Mouse (Mus musculus) CH12.LX (cell line): Measurements from ENCODE around the gene Naa80. TPM values are rescaled to one million over a fixed set of nuclear protein-coding genes. Genes with fewer than 3 reads are reported as not detected.

Experiments used
- DNase-seq: peaks from one replicate; pipeline ENCODE4 v3.0.0-alpha.2; 2013; ENCODE audit errors: extremely low read depth
- H3K27ac ChIP-seq: 2 replicates; pipeline ENCODE4 v1.5.1; 2012; ENCODE audit warnings: low read depth, mild to moderate bottlenecking, control low read depth, moderate library complexity; ENCODE audit not compliant: insufficient read depth
- H3K27me3 ChIP-seq: replicated peaks from 2 replicates; pipeline ENCODE3; 2012; ENCODE audit warnings: inconsistent platforms
- H3K36me3 ChIP-seq, 2 experiments: replicated peaks in 1 of 2; 2 replicates each; pipeline versions ENCODE3 to v1.6.1; 2012; ENCODE audit warnings: inconsistent platforms in 1 of 2, low read length in 1 of 2, mild to moderate bottlenecking in 1 of 2, mixed read lengths in 1 of 2, moderate library complexity in 1 of 2; ENCODE audit not compliant: control insufficient read depth in 1 of 2, insufficient read depth in 1 of 2
- H3K4me1 ChIP-seq, 2 experiments: 2 replicates each; pipeline ENCODE4 v1.6.1; 2012; ENCODE audit warnings: inconsistent platforms in 1 of 2, moderate library complexity in 1 of 2; ENCODE audit not compliant: insufficient read depth in 2 of 2, control insufficient read depth in 1 of 2
- H3K4me2 ChIP-seq: 2 replicates; pipeline ENCODE4 v1.6.1; 2012; ENCODE audit warnings: low read depth, mild to moderate bottlenecking, control low read depth; ENCODE audit not compliant: poor library complexity, insufficient read depth, severe bottlenecking
- H3K4me3 ChIP-seq, 3 experiments: fragments of 150-350 bp in 1 of 3; sonication (generic) in 1 of 3; replicated peaks in 1 of 3; 2 replicates each; pipeline versions ENCODE3 to v1.5.1; 2011 to 2012; ENCODE audit warnings: low read depth in 2 of 3, low read length in 2 of 3, mild to moderate bottlenecking in 2 of 3, moderate library complexity in 2 of 3, control low read depth in 1 of 3, improper control_type of control experiment in 1 of 3, inconsistent platforms in 1 of 3, mixed read lengths in 1 of 3; ENCODE audit not compliant: poor library complexity in 1 of 3
- H3K79me2 ChIP-seq: replicated peaks from 2 replicates; pipeline ENCODE4 v1.6.1; 2012; ENCODE audit warnings: mild to moderate bottlenecking, moderate library complexity; ENCODE audit not compliant: control insufficient read depth, poor library complexity, insufficient read depth, severe bottlenecking; ENCODE audit errors: extremely low read depth
- H3K9ac ChIP-seq: 2 replicates; pipeline ENCODE4 v1.6.1; 2012; ENCODE audit warnings: low read depth, mild to moderate bottlenecking, control low read depth, moderate library complexity; ENCODE audit not compliant: insufficient read depth
- H3K9me3 ChIP-seq: replicated peaks from 2 replicates; pipeline ENCODE3; 2012; ENCODE audit warnings: low read length, inconsistent platforms, mixed read lengths
- BHLHE40 ChIP-seq: IDR thresholded peaks from 2 replicates; pipeline ENCODE4 v1.6.1; 2011; ENCODE audit warnings: mild to moderate bottlenecking, low read depth, low read length, improper control_type of control experiment
- E2F4 ChIP-seq: IDR thresholded peaks from 2 replicates; pipeline ENCODE4 v1.6.1; 2011; ENCODE audit warnings: low read depth, low read length, improper control_type of control experiment; ENCODE audit not compliant: insufficient replicate concordance
- ELF1 ChIP-seq: IDR thresholded peaks from 2 replicates; pipeline ENCODE4 v1.6.1; 2014; ENCODE audit warnings: low read depth, mild to moderate bottlenecking, inconsistent platforms, low read length, improper control_type of control experiment
- ETS1 ChIP-seq: conservative IDR thresholded peaks from 2 replicates; pipeline ENCODE4 v1.6.1; 2012; ENCODE audit warnings: low read depth, mild to moderate bottlenecking, inconsistent platforms, low read length, improper control_type of control experiment, moderate library complexity
- HCFC1 ChIP-seq: IDR thresholded peaks from 2 replicates; pipeline ENCODE4 v1.6.1; 2012; ENCODE audit warnings: low read depth, mild to moderate bottlenecking, inconsistent platforms, low read length, improper control_type of control experiment
- IRF4 ChIP-seq: IDR thresholded peaks from 2 replicates; pipeline ENCODE4 v1.6.1; 2014; ENCODE audit warnings: low read depth, mild to moderate bottlenecking, inconsistent platforms, low read length, improper control_type of control experiment
- MAFK ChIP-seq: IDR thresholded peaks from 2 replicates; pipeline ENCODE4 v1.6.1; 2011; ENCODE audit warnings: low read length, improper control_type of control experiment; ENCODE audit not compliant: insufficient replicate concordance
- MAX ChIP-seq: IDR thresholded peaks from 2 replicates; pipeline ENCODE4 v1.6.1; 2011; ENCODE audit warnings: low read length, improper control_type of control experiment
- MAZ ChIP-seq: IDR thresholded peaks from 2 replicates; pipeline ENCODE4 v1.6.1; 2012; ENCODE audit warnings: low read depth, mild to moderate bottlenecking, inconsistent platforms, low read length, improper control_type of control experiment, moderate library complexity
- POLR2A ChIP-seq: IDR thresholded peaks from 2 replicates; pipeline ENCODE4 v1.6.1; 2011; ENCODE audit warnings: low read depth, mild to moderate bottlenecking, improper control_type of control experiment, low read length
- RCOR1 ChIP-seq: conservative IDR thresholded peaks from 2 replicates; pipeline ENCODE4 v1.6.1; 2012; ENCODE audit warnings: low read depth, mild to moderate bottlenecking, inconsistent platforms, low read length, improper control_type of control experiment
- SIN3A ChIP-seq: IDR thresholded peaks from 2 replicates; pipeline ENCODE4 v1.6.1; 2012; ENCODE audit warnings: low read length, improper control_type of control experiment, inconsistent platforms
- TBP ChIP-seq: conservative IDR thresholded peaks from 2 replicates; pipeline ENCODE4 v1.6.1; 2011; ENCODE audit warnings: low read depth, low read length, improper control_type of control experiment
- ZMIZ1 ChIP-seq: IDR thresholded peaks from 2 replicates; pipeline ENCODE4 v1.6.1; 2012; ENCODE audit warnings: low read depth, mild to moderate bottlenecking, inconsistent platforms, low read length, improper control_type of control experiment
- dilution Hi-C: fragments of 300-500 bp; cut with MboI; formaldehyde crosslinking; loops from 2 replicates; pipeline ENCODE4 v1.14.3; 2020; ENCODE audit warnings: low sequenced_read_pairs; ENCODE audit not compliant: extremely low pct_unique_long_range_greater_than_20kb, extremely low pct_ligation_motif_present
- in situ Hi-C: fragments of 300-500 bp; cut with MboI; formaldehyde crosslinking; loops from 3 replicates; pipeline ENCODE4 v1.14.3; 2019; ENCODE audit warnings: low sequenced_read_pairs, low pct_ligation_motif_present, low pct_unique_long_range_greater_than_20kb, mixed read lengths
- polyA plus RNA-seq: library from polyadenylated mRNA; unstranded; fragments of >175 nt; gene quantifications from 2 replicates; pipeline ENCODE4 v1.2.1, GENCODE M21; 2012; ENCODE audit warnings: low read depth; ENCODE audit not compliant: insufficient read length
- total RNA-seq, 2 experiments: library from RNA; depleted of rRNA; stranded (reverse); fragments of 300-350 nt in 1 of 2; fragments of >200 nt in 1 of 2; gene quantifications; 2 replicates each; pipeline ENCODE4 v1.2.3; 2012 to 2014

Gene Naa80
- total and polyA plus RNA-seq, 3 experiments = 1.7 to 9.3 (median 4.8) TPM

DNA sequence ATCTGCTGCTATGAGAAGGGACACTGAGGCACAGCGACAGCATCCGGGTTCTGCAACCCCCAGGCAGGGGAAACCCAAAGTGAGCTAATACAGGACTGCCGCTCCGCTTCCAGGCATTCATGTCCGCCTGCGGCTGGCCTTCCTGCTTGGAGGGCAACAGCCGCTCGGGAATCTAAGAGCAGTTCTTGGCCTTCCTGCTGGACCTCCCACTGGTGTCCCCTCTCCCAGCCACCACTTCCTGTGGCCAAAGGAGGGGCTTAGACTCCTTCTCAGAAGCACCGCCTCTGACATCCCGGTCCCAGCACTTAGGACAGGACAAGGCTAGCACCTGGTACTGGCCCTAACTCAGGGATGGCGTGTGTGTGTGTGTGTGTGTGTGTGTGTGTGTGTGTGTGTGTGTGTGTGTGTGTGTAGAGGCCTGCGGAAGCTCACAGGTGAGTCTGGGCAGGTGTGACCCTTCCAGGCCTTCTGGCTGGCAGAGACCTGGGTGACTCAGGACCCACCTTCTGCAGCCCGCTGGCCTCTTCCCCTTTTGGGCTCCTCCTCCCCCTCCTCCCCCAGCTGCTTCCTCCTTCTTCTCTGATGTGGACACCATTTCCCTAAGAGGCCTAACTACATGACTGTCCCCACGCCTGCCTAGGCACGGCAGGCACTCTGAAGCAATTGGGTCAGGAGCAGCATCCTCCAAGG lies 50.2 kb downstream of the Naa80 start:
- peaks cover 71% of the 10 kb centered on the region for H3K79me2 ChIP-seq
- H3K27me3 ChIP-seq = no peaks in the 10 kb centered on the region
- peak overlapping the region; percentile 39 for H3K9ac ChIP-seq
- peak overlapping the region; percentile 88 for H3K27ac ChIP-seq
- TF ChIP-seq HCFC1 = peak; percentile 13; the same call in 1 of the 2 replicates
- TF ChIP-seq ZMIZ1 = no peak
- TF ChIP-seq RCOR1 = no peak
- TF ChIP-seq E2F4 = no peak
- TF ChIP-seq ELF1 = peak; percentile 74
- 0 out of 2 replicates have a peak, but pooled peaks have one; percentile 24 for TF ChIP-seq ETS1
- TF ChIP-seq, all 38 proteins: peak for 3
- DNase-seq = peak; percentile 81
- in situ Hi-C loops = no loop called here
- peak overlapping the region; percentile 48 to 59 (median 52) for H3K4me3 ChIP-seq
- peaks cover 32 to 69% of the 10 kb centered on the region in 2 experiments for H3K36me3 ChIP-seq
- dilution Hi-C loops = no loop called here
- H3K4me1 ChIP-seq = peaks cover 39 to 85% of the 10 kb centered on the region in 2 experiments
- peak overlapping the region; percentile 56 for H3K4me2 ChIP-seq
- no peaks in the 10 kb centered on the region for H3K9me3 ChIP-seq

DNA sequence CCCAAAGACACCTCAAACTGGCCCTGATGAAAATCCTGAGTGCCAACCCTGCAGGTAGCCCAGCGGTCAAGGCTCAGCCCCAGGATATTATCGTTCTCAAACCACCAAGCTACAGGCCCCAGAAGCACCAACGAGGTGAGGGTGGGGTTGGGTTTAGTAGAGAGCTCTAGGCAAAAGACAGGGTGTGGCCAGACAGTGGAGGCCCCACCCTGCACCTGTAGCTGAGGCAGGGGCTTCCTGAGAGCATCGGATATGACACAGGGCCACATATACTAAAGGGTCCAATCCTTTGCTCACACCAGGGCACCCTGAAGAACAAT lies 50.7 kb downstream of the Naa80 start:
- H3K79me2 ChIP-seq = peaks cover 74% of the 10 kb centered on the region
- no peaks in the 10 kb centered on the region for H3K27me3 ChIP-seq
- no peaks in the 10 kb centered on the region for H3K9me3 ChIP-seq
- peak; percentile 60 for DNase-seq
- TF ChIP-seq BHLHE40 = no peak
- TF ChIP-seq MAZ = 0 out of 2 replicates have a peak, but pooled peaks have one; percentile 24
- TF ChIP-seq MAFK = no peak
- no peak for TF ChIP-seq MAX
- 0 out of 2 replicates have a peak, but pooled peaks have one; percentile 8 for TF ChIP-seq TBP
- TF ChIP-seq POLR2A = peak; percentile 59; the same call in 1 of the 2 replicates
- TF ChIP-seq SIN3A = peak; percentile 37; the same call in 1 of the 2 replicates
- TF ChIP-seq IRF4 = no peak
- H3K27ac ChIP-seq = peak overlapping the region; percentile 88
- peak overlapping the region; percentile 39 for H3K9ac ChIP-seq
- H3K36me3 ChIP-seq = peaks cover 28 to 64% of the 10 kb centered on the region in 2 experiments
- dilution Hi-C loops = no loop called here
- in situ Hi-C loops = no loop called here
- peaks cover 35 to 80% of the 10 kb centered on the region in 2 experiments for H3K4me1 ChIP-seq
- H3K4me2 ChIP-seq = peak overlapping the region; percentile 56
- H3K4me3 ChIP-seq = peak overlapping the region; percentile 48 to 59 (median 52)
